Mouse (Mus musculus) cerebellum, adult 18-20 months (tissue): ENCODE data around the gene Krcc1.
A peak's percentile ranks its signal among the peaks of the same experiment; 100 is the strongest.

Experiments used
- DNase-seq, 2 experiments: peaks; one replicate each; pipeline ENCODE4 v3.0.0; 2021

The Krcc1 gene

GRCm38 (mm10) chr6:71271389-71272315 lies at the start of gene Krcc1:
Krcc1 (plus strand) TSS chr6:71271677.
- DNase-seq, result peak; percentile 96 to 98

- DNase-seq, result no peak
Measured at GRCm38 (mm10) chr6:71224184-71224943, 47.1 kb upstream of the Krcc1 start.

GRCm38 (mm10) chr6:71226544-71226943 lies 44.9 kb upstream of the Krcc1 start:
- DNase-seq, result no peak

GRCm38 (mm10) chr6:71227157-71227770 lies 44.2 kb upstream of the Krcc1 start:
- no peak for DNase-seq

GRCm38 (mm10) chr6:71235121-71235520 lies 36.4 kb upstream of the Krcc1 start:
- DNase-seq, result no peak

GRCm38 (mm10) chr6:71235944-71236343 lies 35.5 kb upstream of the Krcc1 start:
- DNase-seq, result no peak

GRCm38 (mm10) chr6:71236506-71236905 lies 35.0 kb upstream of the Krcc1 start:
- no peak for DNase-seq

GRCm38 (mm10) chr6:71237031-71237431 lies 34.4 kb upstream of the Krcc1 start:
- no peak for DNase-seq

GRCm38 (mm10) chr6:71239069-71239750 lies 32.3 kb upstream of the Krcc1 start:
- DNase-seq, result no peak

GRCm38 (mm10) chr6:71240831-71241230 lies 30.6 kb upstream of the Krcc1 start:
- no peak for DNase-seq

- no peak for DNase-seq
Measured at GRCm38 (mm10) chr6:71242811-71243210, 28.7 kb upstream of the Krcc1 start.

- DNase-seq, result no peak
Measured at GRCm38 (mm10) chr6:71243258-71243657, 28.2 kb upstream of the Krcc1 start.

- DNase-seq, result no peak
Measured at GRCm38 (mm10) chr6:71248420-71248819, 23.1 kb upstream of the Krcc1 start.

- DNase-seq, result no peak
Measured at GRCm38 (mm10) chr6:71249615-71250014, 21.9 kb upstream of the Krcc1 start.

GRCm38 (mm10) chr6:71250951-71251350 lies 20.5 kb upstream of the Krcc1 start:
- DNase-seq, result no peak

GRCm38 (mm10) chr6:71254456-71254855 lies 17.0 kb upstream of the Krcc1 start:
- DNase-seq, result no peak

- no peak for DNase-seq
Measured at GRCm38 (mm10) chr6:71256166-71256565, 15.3 kb upstream of the Krcc1 start.

GRCm38 (mm10) chr6:71257375-71257774 lies 14.1 kb upstream of the Krcc1 start:
- no peak for DNase-seq

- DNase-seq, result no peak
Measured at GRCm38 (mm10) chr6:71258562-71258961, 12.9 kb upstream of the Krcc1 start.

GRCm38 (mm10) chr6:71259166-71259565 lies 12.3 kb upstream of the Krcc1 start:
- DNase-seq, result no peak

GRCm38 (mm10) chr6:71260051-71260640 lies 11.3 kb upstream of the Krcc1 start:
- DNase-seq, result no peak

- no peak for DNase-seq
Measured at GRCm38 (mm10) chr6:71261060-71261459, 10.4 kb upstream of the Krcc1 start.
